Mouse (Mus musculus) midbrain, embryonic 13.5 days (tissue): ENCODE measurements at regions not wholly inside any gene's neighbourhood (a gene's known extent, or its start where the extent isn't known, plus 50 kb on each side); places are given as distances from the start of the nearest gene placed in this dataset.
A peak's percentile ranks its signal among the peaks of the same experiment; 100 is the strongest.

ENCODE experiments used
- ATAC-seq: fragments of 200-750 bp; cut with Nextera tagmentation; 2 replicates; pipeline ENCODE4 v1.8.0; 2017; ENCODE audit warnings: mild to moderate bottlenecking, moderate TSS enrichment, moderate library complexity
- H3K27ac ChIP-seq: fragments of 300-500 bp; sonication (generic); 2 replicates; pipeline ENCODE4 v1.5.1; 2015; ENCODE audit warnings: inconsistent platforms, mild to moderate bottlenecking, moderate library complexity
- H3K27me3 ChIP-seq: fragments of 300-500 bp; sonication (generic); 2 replicates; pipeline ENCODE4 v1.6.1; 2015; ENCODE audit warnings: mild to moderate bottlenecking, inconsistent platforms
- H3K36me3 ChIP-seq: fragments of 300-500 bp; sonication (generic); 2 replicates; pipeline ENCODE4 v1.6.1; 2015; ENCODE audit warnings: mild to moderate bottlenecking, inconsistent platforms
- H3K4me1 ChIP-seq: fragments of 300-500 bp; sonication (generic); replicated peaks from 2 replicates; pipeline ENCODE4 v1.6.1; 2015; ENCODE audit warnings: inconsistent platforms
- H3K4me2 ChIP-seq: fragments of 300-500 bp; sonication (generic); replicated peaks from 2 replicates; pipeline ENCODE4 v1.6.1; 2015; ENCODE audit warnings: moderate library complexity, mild to moderate bottlenecking, inconsistent platforms
- H3K4me3 ChIP-seq: fragments of 300-500 bp; sonication (generic); replicated peaks from 2 replicates; pipeline ENCODE4 v1.5.1; 2015; ENCODE audit warnings: mild to moderate bottlenecking, inconsistent platforms
- H3K9ac ChIP-seq: fragments of 300-500 bp; sonication (generic); replicated peaks from 2 replicates; pipeline ENCODE4 v1.6.1; 2015; ENCODE audit warnings: mild to moderate bottlenecking, inconsistent platforms
- H3K9me3 ChIP-seq: fragments of 300-500 bp; sonication (generic); 2 replicates; pipeline ENCODE4 v1.6.1; 2016; ENCODE audit warnings: mild to moderate bottlenecking, inconsistent platforms
- WGBS: fragments of 180-500 bp; shearing (Covaris S2); methylation state at CpG from one replicate; pipeline ENCODE4 v1.1.7; 2015; 5-methylcytosine and 5-hydroxymethylcytosine counted together

DNA sequence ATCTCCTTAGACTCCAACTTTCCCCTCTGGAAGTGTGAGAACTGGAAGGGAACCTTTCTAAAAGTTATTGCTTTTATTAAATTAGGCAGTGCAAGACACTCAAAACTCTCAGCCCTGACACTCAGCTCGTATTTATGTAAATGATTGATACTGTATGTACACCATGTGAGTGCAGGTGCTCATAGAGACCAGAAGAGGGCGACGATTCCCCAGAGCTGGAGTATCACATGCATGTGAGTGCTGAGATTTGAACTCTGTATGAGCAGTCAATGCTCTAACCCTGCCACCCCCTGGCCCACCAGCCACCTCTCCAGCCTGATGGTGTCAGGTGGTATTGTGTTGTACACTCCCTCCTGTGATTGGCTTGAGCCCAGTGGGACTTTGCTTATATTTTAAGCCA, 407.8 kb downstream of the Tmem132b start:
- Histone ChIP-seq H3K27ac (no peak overlapping the region), H3K27me3 (no peaks in the 10 kb centered on the region), H3K9me3 (no peaks in the 10 kb centered on the region; the same call in 1 of the 2 replicates), H3K4me1 (no peaks in the 10 kb centered on the region), H3K4me3 (no peak overlapping the region), H3K9ac (no peak overlapping the region), H3K36me3 (no peaks in the 10 kb centered on the region), H3K4me2 (no peak overlapping the region)
- 91% methylated on average over 3 of the region's 3 CpGs for WGBS
- no peak for ATAC-seq

- H3K4me1 ChIP-seq = no peaks in the 10 kb centered on the region
- ATAC-seq = no peak
- no peak overlapping the region for H3K4me2 ChIP-seq
- H3K27ac ChIP-seq = no peak overlapping the region
- H3K9me3 ChIP-seq = no peaks in the 10 kb centered on the region; the same call in 1 of the 2 replicates
- H3K36me3 ChIP-seq = no peaks in the 10 kb centered on the region
- WGBS = 76% methylated on average over 4 of the region's 4 CpGs
- H3K9ac ChIP-seq = no peak overlapping the region
- H3K4me3 ChIP-seq = no peak overlapping the region
- no peaks in the 10 kb centered on the region for H3K27me3 ChIP-seq
Measured at GRCm38 (mm10) chr5:125946729-125947128, 415.2 kb downstream of the Tmem132b start.

- Histone ChIP-seq H3K27me3 (no peaks in the 10 kb centered on the region), H3K36me3 (no peaks in the 10 kb centered on the region), H3K9ac (no peak overlapping the region), H3K4me1 (no peaks in the 10 kb centered on the region), H3K4me3 (no peak overlapping the region), H3K9me3 (no peaks in the 10 kb centered on the region), H3K4me2 (no peak overlapping the region), H3K27ac (0 out of 2 replicates have a peak overlapping the region, but pooled peaks have one; percentile 22)
- peak; percentile 63 for ATAC-seq
- 40% methylated on average over 6 of the region's 6 CpGs for WGBS
Measured at GRCm38 (mm10) chr5:125951641-125952040, 420.1 kb downstream of the Tmem132b start.

DNA sequence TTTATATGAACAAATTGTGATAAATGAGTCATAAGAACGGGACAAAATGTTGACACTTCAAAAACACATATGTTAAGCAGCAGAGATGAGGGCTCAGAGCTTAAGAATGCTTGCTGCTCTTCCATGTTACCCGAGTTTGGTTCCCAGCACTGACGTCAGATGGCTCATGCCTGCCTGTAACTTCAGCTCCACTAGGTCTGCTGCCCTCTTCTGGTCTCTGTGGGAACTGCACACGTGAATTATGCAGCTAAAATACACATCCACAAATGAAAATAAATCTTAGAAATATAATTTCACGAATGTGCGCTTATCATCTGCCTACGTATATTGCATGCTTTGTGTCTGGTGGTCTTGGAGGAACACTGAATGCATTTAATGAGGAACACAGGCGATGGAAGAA, 432.5 kb downstream of the Tmem132b start:
- Histone ChIP-seq H3K4me1 (no peaks in the 10 kb centered on the region), H3K36me3 (no peaks in the 10 kb centered on the region), H3K27ac (no peak overlapping the region), H3K27me3 (no peaks in the 10 kb centered on the region), H3K4me2 (no peak overlapping the region), H3K9ac (no peak overlapping the region), H3K4me3 (no peak overlapping the region), H3K9me3 (no peaks in the 10 kb centered on the region)
- ATAC-seq = no peak
- 79% methylated on average over 8 of the region's 8 CpGs for WGBS

DNA sequence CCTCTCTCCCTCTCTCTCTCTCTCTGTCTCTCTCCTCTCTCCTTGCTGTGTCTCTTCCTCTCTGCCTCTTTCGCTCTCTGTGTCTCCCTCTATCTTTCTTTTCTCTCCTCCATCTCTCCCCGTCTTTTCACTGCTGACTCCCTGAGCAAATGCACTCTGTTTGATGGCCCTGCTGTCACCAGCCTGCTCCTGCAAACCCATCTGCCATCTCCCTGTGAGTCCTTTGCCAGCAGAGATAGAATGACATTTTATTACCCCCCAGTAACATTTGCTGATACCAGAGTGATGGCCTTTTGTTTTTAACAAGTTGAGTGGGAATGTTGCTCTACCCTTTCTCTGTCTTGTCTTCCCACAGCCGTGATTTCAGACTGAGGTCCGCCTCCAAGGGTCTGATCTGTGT, 436.6 kb downstream of the Tmem132b start:
- Histone ChIP-seq H3K9me3 (no peaks in the 10 kb centered on the region), H3K4me2 (no peak overlapping the region), H3K36me3 (no peaks in the 10 kb centered on the region), H3K27me3 (no peaks in the 10 kb centered on the region), H3K27ac (no peak overlapping the region), H3K9ac (no peak overlapping the region), H3K4me1 (no peaks in the 10 kb centered on the region), H3K4me3 (no peak overlapping the region)
- ATAC-seq = no peak
- WGBS = 87% methylated on average over 4 of the region's 4 CpGs

DNA sequence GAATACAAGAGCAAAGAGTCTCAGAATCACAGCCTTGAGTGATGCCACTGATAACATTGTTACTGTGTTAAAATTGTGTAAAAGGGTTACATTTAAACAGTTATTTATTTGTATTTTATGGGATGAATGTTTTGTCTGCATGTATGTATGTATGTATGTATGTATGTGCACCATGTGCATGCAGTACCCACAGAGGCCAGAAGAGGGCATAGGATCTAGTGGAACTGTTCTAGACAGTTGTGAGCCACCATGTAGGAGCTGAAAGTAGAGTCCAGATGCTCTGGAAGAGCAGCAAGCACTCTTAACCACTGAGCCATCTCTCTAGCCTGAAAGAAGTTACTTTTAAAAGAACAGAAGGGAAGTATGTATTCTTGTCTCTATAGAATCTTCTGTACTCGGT, 442.5 kb downstream of the Tmem132b start:
- no peak for ATAC-seq
- Histone ChIP-seq H3K4me2 (no peak overlapping the region), H3K36me3 (no peaks in the 10 kb centered on the region), H3K27ac (no peak overlapping the region), H3K4me3 (no peak overlapping the region), H3K27me3 (no peaks in the 10 kb centered on the region), H3K9me3 (peaks cover 11% of the 10 kb centered on the region; the same call in 1 of the 2 replicates), H3K4me1 (no peaks in the 10 kb centered on the region), H3K9ac (no peak overlapping the region)
- 90% methylated on average over 1 of the region's 1 CpGs for whole genome bisulfite sequencing

GRCm38 (mm10) chr5:125979801-125980200, 448.2 kb downstream of the Tmem132b start:
- H3K4me2 ChIP-seq = no peak overlapping the region
- H3K4me3 ChIP-seq = no peak overlapping the region
- H3K36me3 ChIP-seq = no peaks in the 10 kb centered on the region
- H3K9me3 ChIP-seq = peaks cover 6% of the 10 kb centered on the region; the same call in 1 of the 2 replicates
- WGBS = 94% methylated on average over 6 of the region's 6 CpGs
- H3K27ac ChIP-seq = no peak overlapping the region
- no peaks in the 10 kb centered on the region for H3K4me1 ChIP-seq
- no peak for ATAC-seq
- H3K9ac ChIP-seq = no peak overlapping the region
- no peaks in the 10 kb centered on the region for H3K27me3 ChIP-seq

DNA sequence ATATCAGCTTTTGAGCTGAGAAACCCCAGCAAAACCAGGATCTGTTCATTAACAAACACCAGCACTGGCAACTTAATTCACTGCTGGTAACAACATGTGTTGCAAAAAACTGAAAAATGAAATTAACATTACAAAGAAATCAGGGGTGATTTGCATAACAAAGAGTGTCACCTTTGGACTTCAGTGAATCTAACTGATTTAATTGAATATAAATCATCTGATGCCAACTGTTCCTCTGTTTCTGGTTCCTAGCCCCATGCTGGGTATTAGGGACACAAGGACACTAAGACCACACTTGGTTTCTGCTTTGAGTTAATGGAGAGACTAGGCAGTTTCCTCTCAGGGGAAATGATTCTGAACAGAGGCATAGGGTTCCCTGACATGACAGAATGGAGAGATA, 453.8 kb downstream of the Tmem132b start:
- Histone ChIP-seq H3K36me3 (no peaks in the 10 kb centered on the region), H3K27me3 (no peaks in the 10 kb centered on the region), H3K9me3 (no peaks in the 10 kb centered on the region; the same call in 1 of the 2 replicates), H3K4me3 (no peak overlapping the region), H3K27ac (no peak overlapping the region), H3K9ac (no peak overlapping the region), H3K4me1 (peaks cover 7% of the 10 kb centered on the region; the same call in 1 of the 2 replicates), H3K4me2 (no peak overlapping the region)
- ATAC-seq = no peak

GRCm38 (mm10) chr5:125997173-125997572, 465.6 kb downstream of the Tmem132b start:
- Histone ChIP-seq H3K27me3 (no peaks in the 10 kb centered on the region), H3K4me3 (no peak overlapping the region), H3K4me1 (0 out of 2 replicates have a peak, but pooled peaks cover 3% of the 10 kb centered on the region), H3K27ac (no peak overlapping the region), H3K9me3 (peaks cover 3% of the 10 kb centered on the region; the same call in 1 of the 2 replicates), H3K9ac (no peak overlapping the region), H3K36me3 (no peaks in the 10 kb centered on the region), H3K4me2 (no peak overlapping the region)
- no peak for ATAC-seq
- 31% methylated on average over 8 of the region's 8 CpGs for WGBS

DNA sequence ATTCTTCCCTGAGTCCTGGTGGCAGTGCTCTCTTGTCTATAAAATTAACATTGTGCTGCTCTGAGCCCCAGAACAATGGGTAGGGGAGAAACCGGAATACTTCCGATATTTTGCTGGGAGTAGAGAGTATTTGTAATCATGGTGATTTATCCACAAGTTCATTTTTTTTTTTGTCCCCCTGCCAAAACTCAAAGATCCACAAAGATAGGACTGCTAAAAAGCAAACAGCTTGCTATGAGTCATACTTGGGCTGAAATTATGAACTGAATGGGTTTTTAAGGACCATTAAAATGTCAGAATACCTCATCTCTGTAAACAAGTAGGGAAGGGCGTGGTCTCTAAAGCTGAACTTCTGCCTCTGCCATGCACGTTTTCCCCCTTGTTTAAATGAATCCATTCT, 476.3 kb downstream of the Tmem132b start:
- H3K27ac ChIP-seq = no peak overlapping the region
- H3K27me3 ChIP-seq = no peaks in the 10 kb centered on the region
- 66% methylated on average over 4 of the region's 4 CpGs for WGBS
- H3K4me2 ChIP-seq = no peak overlapping the region
- H3K4me3 ChIP-seq = no peak overlapping the region
- H3K36me3 ChIP-seq = no peaks in the 10 kb centered on the region
- ATAC-seq = no peak
- H3K9ac ChIP-seq = no peak overlapping the region
- 0 out of 2 replicates have a peak, but pooled peaks cover 8% of the 10 kb centered on the region for H3K4me1 ChIP-seq
- H3K9me3 ChIP-seq = no peaks in the 10 kb centered on the region

- Histone ChIP-seq H3K36me3 (no peaks in the 10 kb centered on the region), H3K27me3 (no peaks in the 10 kb centered on the region), H3K9ac (no peak overlapping the region), H3K4me2 (no peak overlapping the region), H3K4me3 (no peak overlapping the region), H3K9me3 (no peaks in the 10 kb centered on the region), H3K4me1 (0 out of 2 replicates have a peak, but pooled peaks cover 8% of the 10 kb centered on the region), H3K27ac (0 out of 2 replicates have a peak overlapping the region, but pooled peaks have one; percentile 51)
- ATAC-seq = no peak
- 62% methylated on average over 8 of the region's 8 CpGs for WGBS
Measured at GRCm38 (mm10) chr5:126008321-126008720, 476.7 kb downstream of the Tmem132b start.

DNA sequence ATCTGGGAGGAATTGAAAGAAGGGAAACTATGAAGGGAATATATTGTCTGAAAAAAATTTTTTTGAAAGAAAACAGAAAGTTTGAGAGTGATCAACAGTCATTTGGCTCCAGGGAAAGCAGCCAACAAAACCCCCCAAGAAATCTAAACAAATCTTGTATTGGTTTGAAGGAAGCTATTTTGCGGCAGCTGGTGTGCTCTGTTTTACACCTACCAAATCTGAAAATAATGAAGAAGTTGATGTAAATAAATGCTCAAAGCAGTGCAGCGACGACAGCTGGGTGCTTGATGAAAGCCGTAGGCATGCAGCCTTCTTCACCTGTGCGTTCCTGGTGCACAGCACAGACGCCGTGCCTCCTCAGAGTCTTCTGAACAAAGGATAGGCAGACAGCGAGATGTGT, 488.2 kb downstream of the Tmem132b start:
- H3K4me3 ChIP-seq = no peak overlapping the region
- H3K4me2 ChIP-seq = no peak overlapping the region
- 93% methylated on average over 8 of the region's 8 CpGs for WGBS
- no peak overlapping the region for H3K27ac ChIP-seq
- no peak for ATAC-seq
- H3K27me3 ChIP-seq = no peaks in the 10 kb centered on the region
- no peaks in the 10 kb centered on the region for H3K9me3 ChIP-seq
- no peaks in the 10 kb centered on the region for H3K36me3 ChIP-seq
- no peaks in the 10 kb centered on the region for H3K4me1 ChIP-seq
- H3K9ac ChIP-seq = no peak overlapping the region

GRCm38 (mm10) chr5:126023906-126024305, 492.3 kb downstream of the Tmem132b start:
- Histone ChIP-seq H3K4me2 (no peak overlapping the region), H3K36me3 (no peaks in the 10 kb centered on the region), H3K27ac (no peak overlapping the region), H3K4me1 (no peaks in the 10 kb centered on the region), H3K27me3 (no peaks in the 10 kb centered on the region), H3K9me3 (no peaks in the 10 kb centered on the region), H3K9ac (no peak overlapping the region), H3K4me3 (no peak overlapping the region)
- WGBS = 29% methylated on average over 2 of the region's 2 CpGs
- ATAC-seq = no peak
